Mouse (Mus musculus) cerebellum, postnatal 25 days (tissue): ENCODE results near the gene Mmp8.

Source experiments
- DNase-seq, 2 experiments: peaks; one replicate each; pipeline ENCODE4 v3.0.0; 2021; ENCODE audit warnings: mixed read lengths in 2 of 2

Mmp8 gene

GRCm38 (mm10) chr9:7594816-7595540 is 36.7 kb downstream of the Mmp8 start:
- DNase-seq: peak; percentile 77 to 83

DNA sequence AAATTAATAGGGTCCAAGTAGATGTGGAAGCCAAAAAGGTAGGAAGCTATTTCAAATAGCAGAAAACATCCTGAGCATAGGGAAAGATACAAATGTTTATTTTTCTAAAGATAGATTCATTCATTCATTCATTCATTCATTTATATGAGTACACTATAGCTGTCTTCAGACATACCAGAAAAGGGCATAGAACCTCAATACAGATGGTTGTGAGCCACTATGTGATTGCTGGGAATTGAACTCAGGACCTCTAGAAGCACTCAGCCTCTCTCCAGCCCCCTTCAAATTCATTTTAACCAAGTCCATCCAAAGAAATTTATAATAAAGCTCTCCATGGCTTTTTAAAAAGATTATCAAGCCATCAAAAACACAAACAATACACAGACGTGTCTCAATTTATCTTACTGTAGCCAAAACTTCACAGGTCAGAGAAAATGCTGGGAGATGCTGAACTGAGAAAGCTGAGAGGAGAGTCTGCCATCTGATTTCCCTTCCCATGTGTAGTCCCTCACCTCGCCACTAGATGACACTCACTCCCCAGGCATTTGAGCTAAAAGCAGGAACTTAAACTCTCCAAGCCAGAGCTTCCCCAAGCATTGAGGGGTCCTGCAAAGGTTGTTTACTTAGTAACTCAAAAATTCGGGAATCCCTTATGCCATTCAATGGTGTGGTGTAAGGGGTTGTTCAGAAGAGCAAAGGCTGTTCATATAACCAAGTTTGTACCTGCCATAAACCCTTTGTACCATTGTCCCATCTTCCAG is 44.9 kb downstream of the Mmp8 start:
- DNase-seq: peak; percentile 74 to 82

DNA sequence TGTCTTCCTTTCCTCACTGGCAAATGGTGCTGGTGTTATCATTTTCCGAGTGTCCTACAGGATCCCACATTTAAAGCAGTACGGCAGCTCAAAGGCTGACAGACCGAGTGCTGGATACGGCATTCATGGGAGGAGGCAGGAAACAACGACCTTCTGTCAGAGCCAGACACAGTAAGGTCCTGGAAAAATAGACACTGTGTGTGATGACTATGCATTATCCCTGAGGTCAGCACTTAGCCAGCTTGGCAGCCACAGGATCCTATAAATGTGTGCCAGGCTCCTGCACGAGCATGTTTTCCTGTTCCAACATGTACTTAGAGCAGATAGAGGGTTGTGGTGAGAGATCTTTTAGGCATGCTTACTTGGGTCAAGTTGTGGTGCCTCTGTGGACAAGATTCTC is 45.7 kb downstream of the Mmp8 start:
- peak; percentile 43 to 47 for DNase-seq

GRCm38 (mm10) chr9:7605638-7606037 is 47.4 kb downstream of the Mmp8 start:
- no peak for DNase-seq
